Mouse (Mus musculus) C2C12 (cell line): ENCODE data around the gene Mfap2. TPM values are rescaled to one million over a fixed set of nuclear protein-coding genes. Genes with fewer than 3 reads are reported as not detected.

Experiments
- H3K27me3 ChIP-seq: one replicate; pipeline ENCODE4 v1.6.1; 2011; ENCODE audit not compliant: control insufficient read depth, insufficient read depth, insufficient read length
- H3K36me3 ChIP-seq: one replicate; pipeline ENCODE4 v1.6.1; 2011; ENCODE audit not compliant: control insufficient read depth, insufficient read depth
- H3K4me3 ChIP-seq: one replicate; pipeline ENCODE4 v1.5.1; 2011; ENCODE audit warnings: mild to moderate bottlenecking, control low read depth; ENCODE audit not compliant: poor library complexity, insufficient read depth, severe bottlenecking
- H3K79me2 ChIP-seq: one replicate; pipeline ENCODE4 v1.6.1; 2011; ENCODE audit not compliant: control insufficient read depth, insufficient read depth
- H3K79me3 ChIP-seq: one replicate; pipeline ENCODE4 v1.6.1; 2011; ENCODE audit warnings: low read depth, control low read depth
- H3ac ChIP-seq: one replicate; pipeline ENCODE3; 2011; ENCODE audit warnings: low read depth; ENCODE audit not compliant: control insufficient read depth, insufficient read length
- CEBPB ChIP-seq: IDR thresholded peaks from one replicate; pipeline ENCODE4 v1.6.1; 2011; ENCODE audit warnings: low read depth, mild to moderate bottlenecking, control low read depth, moderate library complexity
- CTCF ChIP-seq: IDR thresholded peaks from one replicate; pipeline ENCODE4 v1.5.1; 2011; ENCODE audit not compliant: control insufficient read depth, insufficient read depth, insufficient read length
- FOSL1 ChIP-seq: IDR thresholded peaks from one replicate; pipeline ENCODE4 v1.8.0; 2011; ENCODE audit warnings: mild to moderate bottlenecking, low read length; ENCODE audit not compliant: poor library complexity, insufficient read depth, severe bottlenecking
- MAX ChIP-seq: IDR thresholded peaks from one replicate; pipeline ENCODE4 v1.6.1; 2011; ENCODE audit warnings: mild to moderate bottlenecking, control low read depth
- MYOD1 ChIP-seq: IDR thresholded peaks from one replicate; pipeline ENCODE4 v1.6.1; 2011; ENCODE audit warnings: low read depth; ENCODE audit not compliant: control insufficient read depth, insufficient read length
- MYOG ChIP-seq: IDR thresholded peaks from one replicate; pipeline ENCODE4 v1.6.1; 2011; ENCODE audit not compliant: control insufficient read depth, insufficient read length; ENCODE audit errors: extremely low read depth
- USF1 ChIP-seq: IDR thresholded peaks from one replicate; pipeline ENCODE4 v1.6.1; 2011; ENCODE audit warnings: low read depth, mild to moderate bottlenecking, control low read depth, moderate library complexity
- polyA plus RNA-seq: library from polyadenylated mRNA; unstranded; fragments of >200 nt; fragmentation: generic; extraction: Trizol; gene quantifications from one replicate; pipeline ENCODE4 v1.2.1, GENCODE M21; 2012; ENCODE audit warnings: missing spikeins

Mfap2 gene
- polyA plus RNA-seq, 1 experiment, result 2.0 TPM

DNA sequence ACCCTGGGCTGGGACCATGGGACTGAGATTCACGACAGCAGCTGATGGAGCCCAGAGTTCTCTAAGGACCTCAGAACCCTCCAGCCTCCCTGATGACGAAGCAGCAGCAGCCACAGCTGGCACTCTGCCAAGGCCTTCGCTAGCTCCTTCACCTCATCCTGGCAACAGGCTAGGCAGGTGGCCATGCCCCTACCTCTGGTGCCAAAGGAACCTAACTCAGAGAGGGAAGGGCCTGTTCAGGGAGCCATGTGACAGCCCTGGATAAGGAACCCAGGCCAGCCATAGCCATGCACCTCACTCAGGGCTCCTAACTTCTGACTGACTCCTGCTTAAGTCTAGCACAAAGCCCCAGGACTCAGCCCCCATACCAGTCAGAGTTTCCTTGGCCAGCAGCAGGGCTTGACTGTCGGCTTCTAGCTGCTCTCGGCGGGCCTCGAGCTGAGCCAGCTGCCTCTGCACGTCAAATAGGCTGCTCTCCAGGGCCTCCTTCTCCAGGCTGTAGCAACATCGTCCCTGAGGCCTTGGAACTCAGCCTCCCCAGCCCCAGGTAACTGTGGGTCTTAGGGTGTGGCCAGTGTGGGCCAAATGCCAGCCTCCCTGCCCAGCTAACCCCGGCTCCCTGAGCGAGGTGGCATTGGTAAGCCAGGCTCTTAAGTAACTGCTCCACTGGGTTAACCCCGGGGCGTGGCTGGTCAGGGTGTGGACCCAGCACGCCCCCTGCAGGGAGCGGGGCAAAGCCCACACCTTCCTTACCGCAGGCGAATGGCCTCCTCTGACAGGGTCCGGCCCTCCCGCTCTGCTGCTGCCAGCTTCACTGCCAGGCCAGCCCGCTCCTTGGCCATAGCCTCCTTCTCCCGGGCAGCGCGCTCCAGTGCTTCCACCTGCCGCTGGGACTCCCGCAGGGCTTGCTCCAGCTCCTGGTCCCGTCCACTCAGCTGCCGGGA lies 23.7 kb downstream of the Mfap2 start:
- Histone ChIP-seq H3K79me3 (no peaks in the 10 kb centered on the region), H3K36me3 (no peaks in the 10 kb centered on the region), H3ac (no peak overlapping the region), H3K79me2 (no peaks in the 10 kb centered on the region), H3K27me3 (no peaks in the 10 kb centered on the region), H3K4me3 (no peak overlapping the region)
- no peak for TF ChIP-seq CEBPB
- TF ChIP-seq CTCF, result no peak
- no peak for TF ChIP-seq MAX
- TF ChIP-seq MYOG, result no peak
- no peak for TF ChIP-seq MYOD1
- TF ChIP-seq USF1, result no peak
- no peak for TF ChIP-seq FOSL1

DNA sequence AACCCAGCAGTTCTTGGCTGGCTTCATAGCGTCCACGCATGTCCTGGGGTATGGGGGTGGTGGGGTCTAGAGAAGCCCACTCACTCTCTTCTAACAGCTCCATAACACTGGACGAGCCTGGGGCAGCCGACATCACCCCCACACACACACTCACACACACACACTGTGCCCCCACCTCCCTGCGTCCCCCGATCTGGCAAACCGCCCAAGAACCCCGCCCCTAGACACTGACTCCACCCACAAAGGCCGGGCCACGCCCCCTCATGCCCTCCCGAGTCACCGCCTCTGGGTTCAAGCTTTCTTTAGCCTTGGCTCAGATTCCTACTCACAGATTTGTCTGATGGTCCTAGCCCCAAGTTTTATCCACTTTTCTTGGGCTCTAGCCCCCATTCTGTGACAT lies 30.9 kb downstream of the Mfap2 start:
- H3K79me2 ChIP-seq, result no peaks in the 10 kb centered on the region
- H3K4me3 ChIP-seq, result no peak overlapping the region
- no peak overlapping the region for H3ac ChIP-seq
- no peak for TF ChIP-seq CEBPB
- no peaks in the 10 kb centered on the region for H3K79me3 ChIP-seq
- no peaks in the 10 kb centered on the region for H3K27me3 ChIP-seq
- H3K36me3 ChIP-seq, result no peaks in the 10 kb centered on the region

DNA sequence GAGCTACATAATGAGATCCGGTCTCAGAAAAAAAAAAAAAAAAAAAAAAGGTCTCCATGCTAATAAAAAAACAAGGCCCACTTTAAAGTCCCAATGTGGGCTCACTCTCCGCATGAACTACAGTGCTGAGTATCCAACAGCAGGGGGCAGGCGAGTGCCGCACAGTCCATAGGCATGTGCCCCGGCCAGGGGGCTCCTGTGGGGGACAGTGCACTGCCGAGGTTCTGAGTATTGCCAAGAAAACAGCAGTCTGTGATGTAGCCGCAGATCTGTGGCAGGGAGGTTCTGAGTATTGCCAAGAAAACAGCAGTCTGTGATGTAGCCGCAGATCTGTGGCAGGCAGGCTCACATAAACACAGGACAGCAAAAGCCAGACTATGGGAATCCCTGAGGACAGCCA lies 34.6 kb downstream of the Mfap2 start:
- H3K79me3 ChIP-seq, result no peaks in the 10 kb centered on the region
- TF ChIP-seq CTCF, result peak; percentile 78
- no peak for TF ChIP-seq MYOD1
- TF ChIP-seq CEBPB, result no peak
- H3K27me3 ChIP-seq, result no peaks in the 10 kb centered on the region
- H3K36me3 ChIP-seq, result no peaks in the 10 kb centered on the region
- H3K4me3 ChIP-seq, result no peak overlapping the region
- no peaks in the 10 kb centered on the region for H3K79me2 ChIP-seq
- no peak overlapping the region for H3ac ChIP-seq

DNA sequence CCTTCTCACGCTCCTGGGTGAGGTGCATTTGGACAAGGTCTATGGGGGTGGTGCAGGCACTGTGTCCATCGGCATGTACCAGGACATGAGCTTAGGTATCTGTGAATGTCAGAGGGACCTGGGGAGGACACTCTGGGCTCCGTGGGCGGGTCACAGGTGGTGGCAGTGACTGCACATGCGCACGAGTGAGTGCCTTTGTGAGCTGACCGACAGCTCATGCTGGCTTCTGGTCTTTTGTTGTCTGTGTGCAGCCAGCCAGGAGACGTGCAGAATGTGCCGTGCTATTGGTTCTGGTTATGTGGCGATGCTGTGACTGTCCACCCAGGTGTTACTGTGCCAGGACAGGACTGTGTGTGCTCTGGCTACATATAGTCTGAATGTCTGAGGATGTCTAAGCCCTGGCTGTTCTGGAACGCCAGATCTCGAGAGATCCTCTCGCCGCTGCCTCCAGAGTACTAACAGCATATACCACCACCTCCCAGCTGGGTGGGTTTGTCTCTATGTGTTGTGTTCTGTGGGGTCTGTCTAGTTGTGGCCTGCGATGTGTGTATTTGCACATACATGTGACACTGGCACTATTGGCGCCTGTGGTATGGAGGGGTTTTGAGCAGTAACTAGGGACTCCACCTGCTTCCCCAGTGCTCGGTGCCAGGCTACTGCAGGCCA lies 38.7 kb downstream of the Mfap2 start:
- Histone ChIP-seq H3K4me3 (no peak overlapping the region), H3K79me3 (no peaks in the 10 kb centered on the region), H3K36me3 (no peaks in the 10 kb centered on the region), H3ac (no peak overlapping the region), H3K79me2 (no peaks in the 10 kb centered on the region), H3K27me3 (no peaks in the 10 kb centered on the region)
- TF ChIP-seq CEBPB, result no peak
- no peak for TF ChIP-seq MYOD1
- TF ChIP-seq FOSL1, result no peak
- TF ChIP-seq MAX, result no peak
- TF ChIP-seq CTCF, result no peak
- no peak for TF ChIP-seq USF1
- no peak for TF ChIP-seq MYOG

DNA sequence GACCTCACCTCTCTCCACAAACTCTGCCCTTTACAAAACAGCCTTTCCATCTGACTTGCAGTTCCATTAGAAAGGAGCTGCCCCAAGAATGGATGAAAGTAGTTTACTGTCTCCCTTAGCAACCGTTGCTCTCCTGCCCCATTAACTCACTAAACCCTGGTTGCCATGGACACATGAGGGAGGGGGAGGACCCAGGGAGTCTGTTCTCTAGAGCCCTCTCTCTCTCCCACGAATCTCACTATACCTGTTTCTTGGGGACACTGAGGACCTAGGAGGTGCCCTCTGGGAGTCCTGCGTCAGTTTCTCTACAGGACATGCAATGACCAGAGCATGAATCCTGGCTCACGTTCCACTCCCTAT lies 39.2 kb downstream of the Mfap2 start:
- Histone ChIP-seq H3K79me2 (no peaks in the 10 kb centered on the region), H3K4me3 (no peak overlapping the region), H3K36me3 (no peaks in the 10 kb centered on the region), H3ac (no peak overlapping the region), H3K79me3 (no peaks in the 10 kb centered on the region), H3K27me3 (no peaks in the 10 kb centered on the region)
- no peak for TF ChIP-seq MAX
- TF ChIP-seq FOSL1, result no peak
- no peak for TF ChIP-seq MYOD1
- no peak for TF ChIP-seq CTCF
- no peak for TF ChIP-seq USF1
- no peak for TF ChIP-seq CEBPB
- TF ChIP-seq MYOG, result no peak

DNA sequence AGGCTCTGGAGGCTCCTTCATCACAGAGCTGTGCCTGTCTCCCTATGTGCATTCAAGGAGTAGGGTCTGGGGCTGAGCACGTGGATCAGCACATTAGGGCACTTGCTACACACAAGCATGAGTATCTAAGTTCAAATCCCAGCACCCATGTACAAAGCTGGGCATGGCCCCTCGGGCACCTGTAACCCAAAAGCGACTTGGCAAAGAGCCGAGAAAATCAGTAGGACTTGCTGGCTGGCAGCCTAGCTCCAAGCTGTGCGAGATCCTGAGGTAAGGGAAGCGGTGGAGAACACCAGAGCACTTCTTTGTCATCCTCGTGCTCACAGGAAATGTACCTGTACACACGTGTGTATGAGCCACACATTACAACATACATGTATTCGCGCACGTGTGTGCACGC lies 42.2 kb downstream of the Mfap2 start:
- H3K36me3 ChIP-seq, result no peaks in the 10 kb centered on the region
- no peak for TF ChIP-seq MYOD1
- no peak for TF ChIP-seq FOSL1
- TF ChIP-seq MYOG, result no peak
- TF ChIP-seq MAX, result no peak
- TF ChIP-seq CEBPB, result no peak
- no peak for TF ChIP-seq CTCF
- no peak for TF ChIP-seq USF1
- no peaks in the 10 kb centered on the region for H3K27me3 ChIP-seq
- no peak overlapping the region for H3K4me3 ChIP-seq
- no peak overlapping the region for H3ac ChIP-seq
- no peaks in the 10 kb centered on the region for H3K79me2 ChIP-seq
- no peaks in the 10 kb centered on the region for H3K79me3 ChIP-seq
